Mouse (Mus musculus): ENCODE measurements at regions not wholly inside any gene's neighbourhood (a gene's known extent, or its start where the extent isn't known, plus 50 kb on each side); places are given as distances from the start of the nearest gene placed in this dataset.

- 19% methylated on average over 2 of the region's 2 CpGs for WGBS
- H3K4me3 ChIP-seq (ENCODE audit: extremely low read depth, insufficient read depth, insufficient read length), result no peak overlapping the region
- no peaks in the 10 kb centered on the region for H3K36me3 ChIP-seq (ENCODE audit: control insufficient read depth, insufficient read depth, low read length)
- TF ChIP-seq POLR2A (IDR thresholded peaks at IDR 0.05; ENCODE audit: low read depth, low read length) (no peak), CTCF (IDR thresholded peaks at IDR 0.05; ENCODE audit: extremely low read depth, insufficient read depth, insufficient read length, insufficient replicate concordance) (no peak)
- peak overlapping the region; percentile 85 for H3K27ac ChIP-seq (ENCODE audit: insufficient read depth, low read length)
- peaks cover 31% of the 10 kb centered on the region; the same call in 1 of the 2 replicates for H3K4me1 ChIP-seq (ENCODE audit: control insufficient read depth, insufficient read depth, insufficient read length)
- DNase-seq (ENCODE audit: low read depth in 1 of 2, low spot score in 2 of 2), result peak; percentile 28 to 72
- no peaks in the 10 kb centered on the region for H3K27me3 ChIP-seq (ENCODE audit: control insufficient read depth, insufficient read depth, low read length)
These were observed 170.0 kb downstream of the Cd47 start for GRCm38 (mm10) chr16:49970297-49970804.

DNA sequence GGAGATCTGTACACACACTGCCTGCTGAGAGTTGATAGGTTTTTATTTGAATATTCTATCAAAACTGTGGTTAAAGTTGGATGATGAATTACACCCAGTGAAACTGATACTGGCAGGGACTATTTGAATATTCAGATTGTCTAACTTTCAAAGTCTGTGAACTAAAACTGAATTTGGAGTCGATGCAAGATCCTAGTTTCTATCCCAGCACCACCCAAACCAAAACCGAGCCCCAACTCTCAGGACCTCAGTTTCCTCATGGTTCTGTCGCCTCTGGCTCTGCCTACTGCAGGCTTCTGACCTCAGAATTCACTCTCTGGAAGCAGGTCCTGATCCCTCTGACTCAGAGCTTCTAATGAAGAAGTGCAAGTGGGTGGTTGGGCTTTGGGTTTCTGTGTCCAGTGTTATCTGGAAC, 170.8 kb downstream of the Cd47 start:
- Histone ChIP-seq H3K27me3 (ENCODE audit: control insufficient read depth, insufficient read depth, low read length) (no peaks in the 10 kb centered on the region), H3K36me3 (ENCODE audit: control insufficient read depth, insufficient read depth, low read length) (no peaks in the 10 kb centered on the region), H3K4me1 (ENCODE audit: control insufficient read depth, insufficient read depth, insufficient read length) (peaks cover 26% of the 10 kb centered on the region; the same call in 1 of the 2 replicates), H3K27ac (ENCODE audit: insufficient read depth, low read length) (peak overlapping the region; percentile 85), H3K4me3 (ENCODE audit: extremely low read depth, insufficient read depth, insufficient read length) (no peak overlapping the region)
- WGBS, result 55% methylated on average over 3 of the region's 3 CpGs
- TF ChIP-seq POLR2A (IDR thresholded peaks at IDR 0.05; ENCODE audit: low read depth, low read length) (no peak), CTCF (IDR thresholded peaks at IDR 0.05; ENCODE audit: extremely low read depth, insufficient read depth, insufficient read length, insufficient replicate concordance) (no peak)
- no peak for DNase-seq (ENCODE audit: low read depth in 1 of 2, low spot score in 2 of 2)

DNA sequence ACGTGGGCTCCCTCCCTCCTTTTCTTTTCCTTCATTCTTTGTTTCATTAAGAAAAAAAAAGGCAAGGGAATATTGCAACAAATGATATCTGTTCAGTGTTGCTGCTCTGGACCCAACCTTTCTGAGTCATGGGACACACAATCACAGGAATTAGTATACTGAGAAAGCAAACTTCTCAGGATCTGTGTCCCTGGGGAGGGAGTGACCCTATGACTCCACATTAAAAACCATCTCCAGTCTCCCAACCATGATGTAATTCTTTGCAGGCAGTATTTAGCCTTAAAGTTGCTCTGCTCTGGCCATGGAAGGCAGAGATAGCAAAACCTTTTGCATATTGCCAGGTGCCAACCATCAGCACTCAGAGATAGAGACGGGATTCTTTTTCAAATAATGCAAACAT, 176.9 kb downstream of the Cd47 start:
- 90% methylated on average over 2 of the region's 2 CpGs for WGBS
- DNase-seq (ENCODE audit: low read depth in 1 of 2, low spot score in 2 of 2), result no peak
- H3K27me3 ChIP-seq (ENCODE audit: control insufficient read depth, insufficient read depth, low read length), result no peaks in the 10 kb centered on the region
- no peaks in the 10 kb centered on the region for H3K36me3 ChIP-seq (ENCODE audit: control insufficient read depth, insufficient read depth, low read length)
- TF ChIP-seq POLR2A (IDR thresholded peaks at IDR 0.05; ENCODE audit: low read depth, low read length) (no peak), CTCF (IDR thresholded peaks at IDR 0.05; ENCODE audit: extremely low read depth, insufficient read depth, insufficient read length, insufficient replicate concordance) (no peak)
- no peaks in the 10 kb centered on the region; the same call in 1 of the 2 replicates for H3K4me1 ChIP-seq (ENCODE audit: control insufficient read depth, insufficient read depth, insufficient read length)
- no peak overlapping the region for H3K27ac ChIP-seq (ENCODE audit: insufficient read depth, low read length)
- H3K4me3 ChIP-seq (ENCODE audit: extremely low read depth, insufficient read depth, insufficient read length), result no peak overlapping the region

DNA sequence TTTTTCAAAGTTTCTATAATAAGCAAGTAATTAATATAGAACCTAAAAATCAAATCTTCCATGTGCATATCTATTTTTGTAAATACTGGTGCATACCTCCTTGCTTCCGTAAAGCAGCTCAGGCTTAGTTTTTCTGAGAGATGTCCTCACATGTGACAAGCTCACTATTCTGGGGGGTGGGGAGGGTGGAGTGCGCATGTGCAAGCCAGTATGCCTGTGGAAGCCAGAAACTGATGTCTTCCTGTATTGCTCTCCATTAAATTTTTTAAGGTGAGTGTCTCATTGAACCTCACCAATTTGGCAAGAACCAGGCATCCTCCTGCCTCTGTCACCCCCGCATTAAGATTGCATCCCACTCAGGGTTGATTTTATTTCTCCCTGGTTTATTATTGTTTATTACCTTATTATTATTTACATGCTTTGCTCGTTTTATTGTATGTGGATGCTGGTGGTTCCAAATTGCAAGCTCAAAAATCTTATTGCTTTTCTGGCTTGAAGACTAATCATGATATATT, 179.2 kb downstream of the Cd47 start:
- TF ChIP-seq CTCF (IDR thresholded peaks at IDR 0.05; ENCODE audit: extremely low read depth, insufficient read depth, insufficient read length, insufficient replicate concordance) (no peak), POLR2A (IDR thresholded peaks at IDR 0.05; ENCODE audit: low read depth, low read length) (no peak)
- Histone ChIP-seq H3K4me3 (ENCODE audit: extremely low read depth, insufficient read depth, insufficient read length) (no peak overlapping the region), H3K4me1 (ENCODE audit: control insufficient read depth, insufficient read depth, insufficient read length) (peaks cover 2% of the 10 kb centered on the region; the same call in 1 of the 2 replicates), H3K36me3 (ENCODE audit: control insufficient read depth, insufficient read depth, low read length) (no peaks in the 10 kb centered on the region), H3K27me3 (ENCODE audit: control insufficient read depth, insufficient read depth, low read length) (no peaks in the 10 kb centered on the region), H3K27ac (ENCODE audit: insufficient read depth, low read length) (no peak overlapping the region)
- 93% methylated on average over 4 of the region's 4 CpGs for WGBS
- DNase-seq (ENCODE audit: low read depth in 1 of 2, low spot score in 2 of 2), result no peak

DNA sequence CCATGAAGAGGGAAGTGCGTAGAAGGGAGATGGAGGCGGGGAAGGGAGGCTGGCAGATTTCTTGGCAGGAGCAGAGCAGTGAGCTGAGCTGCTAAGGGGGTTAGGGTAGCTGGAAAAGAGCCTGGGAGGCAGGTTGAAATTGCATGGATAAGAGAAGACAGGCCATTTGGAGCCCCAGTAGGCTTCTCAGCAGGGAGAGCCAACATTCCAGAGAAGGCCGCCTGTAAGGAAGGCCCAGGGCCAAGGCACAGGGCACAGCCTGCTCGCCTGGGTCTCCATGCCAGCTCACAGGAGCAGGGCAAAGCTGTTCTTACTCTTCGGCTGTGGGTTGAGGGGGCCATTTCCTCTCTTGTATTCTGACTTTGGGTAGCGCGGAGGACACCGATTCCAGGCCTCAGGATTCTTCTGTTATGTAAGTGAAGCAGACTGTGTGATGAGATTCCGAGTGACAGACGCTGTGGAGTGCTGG, 179.9 kb downstream of the Cd47 start:
- Histone ChIP-seq H3K27me3 (ENCODE audit: control insufficient read depth, insufficient read depth, low read length) (no peaks in the 10 kb centered on the region), H3K4me3 (ENCODE audit: extremely low read depth, insufficient read depth, insufficient read length) (no peak overlapping the region)
- WGBS, result 83% methylated on average over 10 of the region's 10 CpGs

GRCm38 (mm10) chr16:49982180-49982579, 181.8 kb downstream of the Cd47 start:
- peak; percentile 39 to 44 for DNase-seq (ENCODE audit: low read depth in 1 of 2, low spot score in 2 of 2)
- TF ChIP-seq CTCF (IDR thresholded peaks at IDR 0.05; ENCODE audit: extremely low read depth, insufficient read depth, insufficient read length, insufficient replicate concordance), result no peak
- TF ChIP-seq POLR2A (IDR thresholded peaks at IDR 0.05; ENCODE audit: low read depth, low read length), result no peak
- Histone ChIP-seq H3K27ac (ENCODE audit: insufficient read depth, low read length) (no peak overlapping the region; the same call in 1 of the 2 replicates), H3K4me3 (ENCODE audit: extremely low read depth, insufficient read depth, insufficient read length) (no peak overlapping the region), H3K27me3 (ENCODE audit: control insufficient read depth, insufficient read depth, low read length) (no peaks in the 10 kb centered on the region), H3K36me3 (ENCODE audit: control insufficient read depth, insufficient read depth, low read length) (no peaks in the 10 kb centered on the region), H3K4me1 (ENCODE audit: control insufficient read depth, insufficient read depth, insufficient read length) (peaks cover 5% of the 10 kb centered on the region; the same call in 1 of the 2 replicates)
- 20% methylated on average over 4 of the region's 4 CpGs for WGBS

More for the DNA sequence above, 179.9 kb downstream of the Cd47 start:
- H3K27ac ChIP-seq (ENCODE audit: insufficient read depth, low read length), result no peak overlapping the region
- no peak for DNase-seq (ENCODE audit: low read depth in 1 of 2, low spot score in 2 of 2)
- TF ChIP-seq CTCF (IDR thresholded peaks at IDR 0.05; ENCODE audit: extremely low read depth, insufficient read depth, insufficient read length, insufficient replicate concordance) (no peak), POLR2A (IDR thresholded peaks at IDR 0.05; ENCODE audit: low read depth, low read length) (no peak)
- H3K4me1 ChIP-seq (ENCODE audit: control insufficient read depth, insufficient read depth, insufficient read length), result peaks cover 2% of the 10 kb centered on the region; the same call in 1 of the 2 replicates
- H3K36me3 ChIP-seq (ENCODE audit: control insufficient read depth, insufficient read depth, low read length), result no peaks in the 10 kb centered on the region

Data from spleen, adult 2 months (tissue).